Mouse (Mus musculus) neural tube, embryonic 12.5 days (tissue): ENCODE measurements around the gene Fdxr. TPM values are rescaled to one million over a fixed set of nuclear protein-coding genes. Genes with fewer than 3 reads are reported as not detected.
A peak's percentile ranks its signal among the peaks of the same experiment; 100 is the strongest.

Source experiments
- ATAC-seq: fragments of 200-750 bp; cut with Nextera tagmentation; 2 replicates; pipeline ENCODE4 v1.8.0; 2017; ENCODE audit warnings: low read depth, mild to moderate bottlenecking, moderate TSS enrichment, moderate library complexity; ENCODE audit not compliant: low FRiP score
- H3K27ac ChIP-seq: fragments of 300-500 bp; sonication (generic); 2 replicates; pipeline ENCODE4 v1.5.1; 2016
- H3K27me3 ChIP-seq: fragments of 300-500 bp; sonication (generic); replicated peaks from 2 replicates; pipeline ENCODE4 v1.6.1; 2016; ENCODE audit warnings: mild to moderate bottlenecking
- H3K36me3 ChIP-seq: fragments of 300-500 bp; sonication (generic); 2 replicates; pipeline ENCODE4 v1.6.1; 2016; ENCODE audit warnings: mild to moderate bottlenecking
- H3K4me1 ChIP-seq: fragments of 300-500 bp; sonication (generic); 2 replicates; pipeline ENCODE4 v1.6.1; 2016
- H3K4me2 ChIP-seq: fragments of 300-500 bp; sonication (generic); replicated peaks from 2 replicates; pipeline ENCODE4 v1.6.1; 2016; ENCODE audit warnings: mild to moderate bottlenecking
- H3K4me3 ChIP-seq: fragments of 300-500 bp; sonication (generic); 2 replicates; pipeline ENCODE4 v1.5.1; 2016
- H3K9ac ChIP-seq: fragments of 300-500 bp; sonication (generic); 2 replicates; pipeline ENCODE4 v1.6.1; 2016; ENCODE audit warnings: mild to moderate bottlenecking
- H3K9me3 ChIP-seq: fragments of 300-500 bp; sonication (generic); 2 replicates; pipeline ENCODE4 v1.6.1; 2016; ENCODE audit warnings: mild to moderate bottlenecking
- whole genome bisulfite sequencing: fragments of 180-500 bp; shearing (Covaris S2); methylation state at CpG from one replicate; pipeline ENCODE4 v1.1.7; 2016; 5-methylcytosine and 5-hydroxymethylcytosine counted together
- polyA plus RNA-seq: library from polyadenylated mRNA; unstranded; fragments of >200 nt; fragmentation: Nextera tagmentation; extraction: Ambion mirVana; gene quantifications from 2 replicates; pipeline ENCODE4 v1.2.1, GENCODE M21; 2016

Gene Fdxr
- polyA plus RNA-seq, 1 experiment from 2014 or later: 16.4 TPM

DNA sequence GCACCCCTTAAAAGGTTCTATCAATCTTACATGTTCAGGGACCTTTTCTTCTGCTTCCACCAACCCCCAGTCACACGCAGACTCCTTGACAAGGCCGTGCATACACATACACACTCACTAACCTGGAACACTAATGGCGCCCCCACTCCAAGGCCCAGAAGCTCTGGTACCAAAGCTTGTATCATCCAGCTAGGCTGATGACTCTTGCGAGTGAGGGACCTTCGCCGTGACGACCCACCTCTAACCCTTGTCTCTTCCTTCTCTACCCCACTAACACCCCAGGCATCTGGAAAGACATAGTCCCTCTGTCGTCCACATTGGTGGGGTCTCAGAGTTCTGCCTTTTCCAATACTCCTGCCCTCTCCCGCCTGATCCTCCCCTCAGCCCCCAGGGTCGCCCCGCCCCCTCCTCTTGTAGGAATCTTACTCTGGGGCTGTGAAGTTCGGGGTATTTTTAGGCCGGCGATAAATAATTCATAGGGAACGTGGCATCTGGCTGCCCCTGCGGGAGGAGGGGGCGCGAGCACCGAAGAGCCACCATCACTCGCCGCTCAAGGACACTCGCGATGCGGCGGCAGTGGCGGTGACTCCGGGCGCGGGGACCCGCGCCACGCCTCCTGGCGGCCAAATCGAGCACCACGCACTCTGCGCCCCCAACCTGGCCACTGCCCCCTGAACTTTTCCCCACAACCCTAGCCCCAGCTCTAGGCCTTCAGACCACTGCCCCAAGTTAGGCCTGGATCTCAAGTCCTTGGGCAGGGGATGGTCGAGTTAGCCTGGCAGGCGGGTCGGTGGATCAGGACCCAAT, 11.8 kb downstream of the Fdxr start:
- H3K4me3 ChIP-seq: peak overlapping the region; percentile 18
- peaks cover 24% of the 10 kb centered on the region for H3K4me1 ChIP-seq
- no peak overlapping the region for H3K9ac ChIP-seq
- no peak for ATAC-seq
- 8% methylated on average over 39 of the region's 39 CpGs for WGBS
- H3K9me3 ChIP-seq: no peaks in the 10 kb centered on the region
- H3K27ac ChIP-seq: no peak overlapping the region
- H3K36me3 ChIP-seq: peaks cover 20% of the 10 kb centered on the region; the same call in 1 of the 2 replicates
- H3K4me2 ChIP-seq: peak overlapping the region; percentile 65
- H3K27me3 ChIP-seq: peaks cover 88% of the 10 kb centered on the region

- Histone ChIP-seq H3K4me3 (no peak overlapping the region), H3K4me1 (peaks cover 24% of the 10 kb centered on the region), H3K9ac (no peak overlapping the region), H3K9me3 (no peaks in the 10 kb centered on the region), H3K27ac (no peak overlapping the region), H3K27me3 (peaks cover 93% of the 10 kb centered on the region), H3K4me2 (no peak overlapping the region), H3K36me3 (peaks cover 17% of the 10 kb centered on the region; the same call in 1 of the 2 replicates)
- no peak for ATAC-seq
- WGBS: 70% methylated on average over 7 of the region's 7 CpGs
Observed at GRCm38 (mm10) chr11:115264136-115264861, 12.6 kb downstream of the Fdxr start.

- WGBS: 87% methylated on average over 11 of the region's 11 CpGs
- Histone ChIP-seq H3K4me1 (peaks cover 27% of the 10 kb centered on the region), H3K4me3 (no peak overlapping the region), H3K9ac (no peak overlapping the region), H3K36me3 (peaks cover 3% of the 10 kb centered on the region; the same call in 1 of the 2 replicates), H3K9me3 (no peaks in the 10 kb centered on the region), H3K27ac (no peak overlapping the region), H3K4me2 (no peak overlapping the region), H3K27me3 (peaks cover 93% of the 10 kb centered on the region)
- ATAC-seq: no peak
Observed at GRCm38 (mm10) chr11:115262954-115263353, 13.9 kb downstream of the Fdxr start.

DNA sequence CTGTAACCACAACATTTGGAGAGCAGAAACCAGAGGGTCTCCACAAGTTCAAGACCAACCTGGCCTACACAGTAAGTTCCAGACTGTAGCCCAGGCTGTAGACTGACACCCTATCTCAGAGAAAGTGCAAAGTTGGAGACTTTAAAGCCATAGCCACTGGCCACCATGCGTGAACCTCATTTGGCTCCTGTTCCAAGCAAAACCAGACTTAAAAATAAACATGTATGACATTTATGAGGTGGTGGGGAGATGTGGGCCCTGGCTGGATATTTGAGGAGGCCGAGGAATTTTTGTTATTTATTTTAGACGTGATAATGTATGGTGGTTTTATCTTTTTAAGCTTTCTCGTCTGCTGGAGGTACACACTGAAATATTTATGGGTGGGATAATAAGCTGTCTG, 17.7 kb downstream of the Fdxr start:
- WGBS: 78% methylated on average over 4 of the region's 4 CpGs
- H3K9ac ChIP-seq: no peak overlapping the region
- H3K9me3 ChIP-seq: no peaks in the 10 kb centered on the region
- no peak overlapping the region for H3K4me3 ChIP-seq
- no peak overlapping the region for H3K4me2 ChIP-seq
- H3K4me1 ChIP-seq: peaks cover 7% of the 10 kb centered on the region; the same call in 1 of the 2 replicates
- H3K27me3 ChIP-seq: peaks cover 85% of the 10 kb centered on the region
- no peak for ATAC-seq
- no peaks in the 10 kb centered on the region for H3K36me3 ChIP-seq
- no peak overlapping the region for H3K27ac ChIP-seq

DNA sequence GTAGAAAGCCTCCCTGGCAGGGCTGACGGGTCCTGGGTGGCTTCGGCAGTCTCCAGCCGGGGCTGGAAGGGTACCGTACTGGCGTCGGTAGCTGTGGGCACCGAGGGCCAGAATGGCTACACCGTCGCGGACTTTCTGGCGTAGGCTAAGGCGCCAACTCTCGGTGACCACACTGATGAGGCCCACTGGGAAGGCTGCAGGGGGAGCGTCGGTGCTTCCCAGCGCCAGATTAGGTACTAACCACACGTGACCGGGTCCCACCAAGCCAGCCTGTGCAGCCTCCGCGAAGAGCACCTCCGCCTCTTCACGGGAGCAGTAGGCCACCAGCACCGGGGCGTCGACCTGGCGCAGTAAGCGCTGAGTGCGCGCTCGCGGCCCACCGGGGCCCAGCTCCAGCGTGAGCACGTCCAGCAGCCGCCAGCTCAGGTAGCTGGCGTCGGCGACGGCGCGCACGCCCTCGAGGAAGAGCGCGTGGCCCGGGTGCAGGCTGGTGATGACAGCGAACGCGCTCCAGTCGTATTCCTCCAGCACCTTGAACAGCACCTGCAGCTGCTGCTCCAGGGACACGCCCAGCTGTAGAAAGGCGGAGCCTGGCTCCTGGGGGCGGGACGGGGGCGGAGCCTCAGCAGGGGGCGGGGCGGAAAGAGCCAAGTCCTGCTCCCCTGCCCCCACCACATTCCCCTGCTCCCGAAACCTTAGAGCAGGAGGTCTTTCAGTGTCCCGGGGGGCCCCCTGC, 18.9 kb downstream of the Fdxr start:
- H3K4me2 ChIP-seq: peak overlapping the region; percentile 48
- H3K36me3 ChIP-seq: no peaks in the 10 kb centered on the region
- no peak overlapping the region; the same call in 1 of the 2 replicates for H3K9ac ChIP-seq
- H3K4me3 ChIP-seq: peak overlapping the region; percentile 11
- no peaks in the 10 kb centered on the region for H3K9me3 ChIP-seq
- H3K4me1 ChIP-seq: peaks cover 7% of the 10 kb centered on the region; the same call in 1 of the 2 replicates
- no peak overlapping the region for H3K27ac ChIP-seq
- no peak for ATAC-seq
- peaks cover 87% of the 10 kb centered on the region for H3K27me3 ChIP-seq
- WGBS: 14% methylated on average over 59 of the region's 59 CpGs

GRCm38 (mm10) chr11:115251258-115251657, 25.6 kb downstream of the Fdxr start:
- Histone ChIP-seq H3K27me3 (peaks cover 89% of the 10 kb centered on the region), H3K4me2 (no peak overlapping the region)
- no peak for ATAC-seq

GRCm38 (mm10) chr11:115250405-115251090, 26.3 kb downstream of the Fdxr start:
- Histone ChIP-seq H3K4me2 (peak overlapping the region; percentile 92), H3K4me3 (peak overlapping the region; percentile 41), H3K27ac (no peak overlapping the region), H3K27me3 (peaks cover 84% of the 10 kb centered on the region), H3K36me3 (no peaks in the 10 kb centered on the region), H3K9ac (peak overlapping the region; percentile 51), H3K9me3 (no peaks in the 10 kb centered on the region), H3K4me1 (peaks cover 44% of the 10 kb centered on the region)
- WGBS: 2% methylated on average over 36 of the region's 36 CpGs
- no peak for ATAC-seq

More at GRCm38 (mm10) chr11:115251258-115251657, 25.6 kb downstream of the Fdxr start:
- 66% methylated on average over 3 of the region's 3 CpGs for WGBS
- no peaks in the 10 kb centered on the region for H3K9me3 ChIP-seq
- H3K9ac ChIP-seq: no peak overlapping the region
- peaks cover 37% of the 10 kb centered on the region for H3K4me1 ChIP-seq
- no peak overlapping the region for H3K27ac ChIP-seq
- no peak overlapping the region for H3K4me3 ChIP-seq
- no peaks in the 10 kb centered on the region for H3K36me3 ChIP-seq

DNA sequence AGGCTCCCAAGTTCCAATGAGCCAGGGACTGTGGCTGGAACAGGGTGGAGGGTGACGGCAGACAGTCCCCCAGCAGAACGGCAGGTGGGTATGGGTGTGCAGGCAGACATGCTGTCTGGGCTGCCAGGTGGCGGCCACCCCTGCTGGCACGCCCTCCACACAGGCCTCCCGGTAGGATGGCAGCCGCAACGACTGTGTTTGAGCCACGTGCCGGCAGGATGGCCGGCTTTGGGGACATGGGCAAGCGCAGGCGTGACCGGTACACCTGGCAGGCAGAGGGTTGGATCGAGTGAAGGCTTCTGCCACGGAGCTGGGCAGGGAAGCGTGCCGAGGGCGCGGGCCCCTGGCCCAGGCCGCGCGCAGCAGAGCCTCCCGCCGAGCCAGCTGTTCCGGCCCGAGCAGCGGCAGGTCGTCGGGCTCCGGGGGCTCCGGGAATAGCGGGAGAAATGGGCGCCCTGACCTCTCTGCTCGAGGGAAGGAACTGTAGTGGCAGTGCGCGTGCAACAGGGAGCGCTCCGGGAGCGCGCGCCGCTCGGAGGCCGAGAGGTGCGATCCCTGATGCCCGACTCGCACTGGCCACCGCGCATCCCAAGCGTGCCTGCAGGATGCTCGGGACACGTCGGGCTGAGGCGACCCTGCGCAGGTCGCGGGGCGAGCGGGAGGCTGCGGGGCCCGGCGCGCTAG, 27.0 kb downstream of the Fdxr start:
- WGBS: 3% methylated on average over 63 of the region's 63 CpGs
- no peaks in the 10 kb centered on the region for H3K9me3 ChIP-seq
- 0 out of 2 replicates have a peak, but pooled peaks have one; percentile 19 for ATAC-seq
- peaks cover 51% of the 10 kb centered on the region for H3K4me1 ChIP-seq
- peaks cover 77% of the 10 kb centered on the region for H3K27me3 ChIP-seq
- peak overlapping the region; percentile 92 for H3K4me2 ChIP-seq
- H3K27ac ChIP-seq: no peak overlapping the region
- peak overlapping the region; percentile 51 for H3K9ac ChIP-seq
- no peaks in the 10 kb centered on the region; the same call in 1 of the 2 replicates for H3K36me3 ChIP-seq
- peak overlapping the region; percentile 41 for H3K4me3 ChIP-seq

GRCm38 (mm10) chr11:115247945-115248344, 28.9 kb downstream of the Fdxr start:
- Histone ChIP-seq H3K27me3 (peaks cover 68% of the 10 kb centered on the region), H3K9ac (no peak overlapping the region), H3K36me3 (peaks cover 9% of the 10 kb centered on the region), H3K4me1 (peaks cover 58% of the 10 kb centered on the region), H3K9me3 (no peaks in the 10 kb centered on the region), H3K4me3 (no peak overlapping the region), H3K4me2 (no peak overlapping the region), H3K27ac (no peak overlapping the region)
- 67% methylated on average over 6 of the region's 6 CpGs for WGBS
- ATAC-seq: no peak

- peaks cover 9% of the 10 kb centered on the region for H3K36me3 ChIP-seq
- ATAC-seq: no peak
- H3K9me3 ChIP-seq: no peaks in the 10 kb centered on the region
- no peak overlapping the region for H3K4me3 ChIP-seq
- peaks cover 65% of the 10 kb centered on the region for H3K4me1 ChIP-seq
- no peak overlapping the region for H3K27ac ChIP-seq
- peaks cover 62% of the 10 kb centered on the region for H3K27me3 ChIP-seq
- H3K9ac ChIP-seq: no peak overlapping the region
- H3K4me2 ChIP-seq: no peak overlapping the region
- 14% methylated on average over 3 of the region's 3 CpGs for WGBS
Observed at GRCm38 (mm10) chr11:115247240-115247639, 29.6 kb downstream of the Fdxr start.

- Histone ChIP-seq H3K4me2 (no peak overlapping the region), H3K4me1 (peaks cover 73% of the 10 kb centered on the region), H3K9ac (no peak overlapping the region), H3K9me3 (no peaks in the 10 kb centered on the region), H3K27me3 (peaks cover 54% of the 10 kb centered on the region), H3K36me3 (peaks cover 9% of the 10 kb centered on the region), H3K4me3 (no peak overlapping the region), H3K27ac (no peak overlapping the region)
- WGBS: 63% methylated on average over 8 of the region's 8 CpGs
- no peak for ATAC-seq
Observed at GRCm38 (mm10) chr11:115246386-115246785, 30.5 kb downstream of the Fdxr start.
